Comparison of ENCODE assay signal across 8 mouse cellular contexts in genomic region chr11:116852291-116852890, GRCm38 (mm10). TPM values are rescaled to one million over a fixed set of nuclear protein-coding genes. Genes with fewer than 3 reads are reported as not detected.
A peak's percentile ranks its signal among the peaks of the same experiment; 100 is the strongest.
DNase-seq lines count a peak whose midpoint lies in the region; ATAC-seq lines count a peak whose summit lies in the region.

Gene Mfsd11 (plus strand): TSS chr11:116852440.

- peaks cover 49% of the 10 kb centered on the region for H3K4me1 ChIP-seq in hindbrain, embryonic 15.5 days (replicated peaks)

- H3K27ac ChIP-seq in hindbrain, embryonic 15.5 days (replicated peaks), result peak within 1 kb of the TSS; percentile 97

- under 1% methylated on average over 79 of the region's 91 CpGs for WGBS in hindbrain, embryonic 15.5 days

- peak; percentile 85 for DNase-seq in NIH3T3 (ENCODE audit: low read depth)
- DNase-seq in cerebellum, postnatal 25 days, result peak; percentile 86 to 90
- peak; percentile 71 for DNase-seq in gastrocnemius, adult 18-20 months (ENCODE audit: low spot score)
- DNase-seq in left cerebral cortex, adult 18-20 months (ENCODE audit: low spot score in 2 of 2), result peak; percentile 67 to 76
- DNase-seq in lung, postnatal 4 days, result peak; percentile 88 to 93
- peak; percentile 86 for DNase-seq in right cerebral cortex, adult 18-20 months
- DNase-seq in urinary bladder, adult 2 months (ENCODE audit: low spot score), result peak; percentile 82

- H3K4me3 ChIP-seq in hindbrain, embryonic 15.5 days, result peak within 1 kb of the TSS; percentile 99

- H3K27me3 ChIP-seq in hindbrain, embryonic 15.5 days, result no peaks in the 10 kb centered on the region

- ATAC-seq in hindbrain, embryonic 15.5 days (ENCODE audit: low FRiP score, low read depth), result peak; percentile 35

- peak within 1 kb of the TSS; percentile 94 for H3K9ac ChIP-seq in hindbrain, embryonic 15.5 days

- H3K9me3 ChIP-seq in hindbrain, embryonic 15.5 days, result no peaks in the 10 kb centered on the region

- peaks cover 31% of the 10 kb centered on the region for H3K36me3 ChIP-seq in hindbrain, embryonic 15.5 days

- peak within 1 kb of the TSS; percentile 70 for H3K4me2 ChIP-seq in hindbrain, embryonic 15.5 days

RNA-seq across cellular contexts. Expression of gene Mfsd11, which starts in this region (rescaled TPM):
- 10 to 100 TPM; 19.1 to 26.2 TPM for total RNA-seq in gastrocnemius, adult 18-20 months (2021)
- 52.6 and 56.3 TPM in 2 replicates for polyA plus RNA-seq in hindbrain, embryonic 15.5 days (2015; fragmentation: Nextera tagmentation; extraction: Ambion mirVana)
- total RNA-seq in left cerebral cortex, adult 18-20 months (2021), result 10 to 100 TPM; 40.3 to 44.9 TPM
- polyA plus RNA-seq in urinary bladder, adult 2 months (2012; rRNA removed), result 26.3 and 27.6 TPM in 2 replicates

Comparison
In these comparisons a context has a peak if more than half of its experiments do, and no peak if none do; other contexts are left out.
1. Peak in every context shown above with its lines: DNase-seq, ATAC-seq, H3K4me3 ChIP-seq and H3K27ac ChIP-seq.